Mouse (Mus musculus): ENCODE measurements around the gene Fkbp10. TPM values are rescaled to one million over a fixed set of nuclear protein-coding genes. Genes with fewer than 3 reads are reported as not detected.

Fkbp10 gene
- polyA plus RNA-seq (2014; fragmentation: Nextera tagmentation; extraction: Ambion mirVana): 106 and 108 TPM in 2 replicates

- peak within 1 kb of the TSS; percentile 79 for H3K4me2 ChIP-seq (replicated peaks; ENCODE audit: low read depth, low read length)
- H3K9ac ChIP-seq (replicated peaks; ENCODE audit: low read depth, low read length): peak within 1 kb of the TSS; percentile 72
- ATAC-seq (ENCODE audit: insufficient number of reproducible peaks, insufficient read depth, low FRiP score, low read depth): peak; percentile 50
- peaks cover 38% of the 10 kb centered on the region for H3K4me1 ChIP-seq (ENCODE audit: control insufficient read depth, insufficient read depth, low read length)
- H3K27ac ChIP-seq (ENCODE audit: low read length): peak within 1 kb of the TSS; percentile 88
- no peaks in the 10 kb centered on the region for H3K9me3 ChIP-seq (ENCODE audit: control insufficient read depth, low read depth, low read length)
- no peaks in the 10 kb centered on the region for H3K27me3 ChIP-seq (ENCODE audit: control insufficient read depth, insufficient read depth, low read length)
- peaks cover 7% of the 10 kb centered on the region; the same call in 1 of the 2 replicates for H3K36me3 ChIP-seq (ENCODE audit: control insufficient read depth, insufficient read depth, low read length)
- H3K4me3 ChIP-seq (ENCODE audit: low read depth, low read length): peak within 1 kb of the TSS; percentile 67
- WGBS: under 1% methylated on average over 24 of the region's 31 CpGs
Measured at GRCm38 (mm10) chr11:100414914-100415822, at the start of gene Fkbp10. TSS of gene Fkbp10 (plus strand) at chr11:100415697.

- Histone ChIP-seq H3K9me3 (ENCODE audit: control insufficient read depth, low read depth, low read length) (no peaks in the 10 kb centered on the region), H3K9ac (replicated peaks; ENCODE audit: low read depth, low read length) (no peak overlapping the region), H3K36me3 (ENCODE audit: control insufficient read depth, insufficient read depth, low read length) (peaks cover 37% of the 10 kb centered on the region), H3K4me1 (ENCODE audit: control insufficient read depth, insufficient read depth, low read length) (no peaks in the 10 kb centered on the region), H3K4me3 (ENCODE audit: low read depth, low read length) (no peak overlapping the region), H3K4me2 (replicated peaks; ENCODE audit: low read depth, low read length) (no peak overlapping the region), H3K27ac (ENCODE audit: low read length) (no peak overlapping the region), H3K27me3 (ENCODE audit: control insufficient read depth, insufficient read depth, low read length) (no peaks in the 10 kb centered on the region)
- WGBS: 56% methylated on average over 7 of the region's 7 CpGs
- ATAC-seq (ENCODE audit: insufficient number of reproducible peaks, insufficient read depth, low FRiP score, low read depth): no peak
Measured at GRCm38 (mm10) chr11:100369145-100369544, 46.4 kb upstream of the Fkbp10 start.

- no peak overlapping the region for H3K9ac ChIP-seq (replicated peaks; ENCODE audit: low read depth, low read length)
- WGBS: 76% methylated on average over 8 of the region's 8 CpGs
- ATAC-seq (ENCODE audit: insufficient number of reproducible peaks, insufficient read depth, low FRiP score, low read depth): no peak
- no peaks in the 10 kb centered on the region for H3K4me1 ChIP-seq (ENCODE audit: control insufficient read depth, insufficient read depth, low read length)
- no peaks in the 10 kb centered on the region for H3K9me3 ChIP-seq (ENCODE audit: control insufficient read depth, low read depth, low read length)
- no peak overlapping the region for H3K4me3 ChIP-seq (ENCODE audit: low read depth, low read length)
- H3K4me2 ChIP-seq (replicated peaks; ENCODE audit: low read depth, low read length): no peak overlapping the region
- peaks cover 42% of the 10 kb centered on the region for H3K36me3 ChIP-seq (ENCODE audit: control insufficient read depth, insufficient read depth, low read length)
- no peak overlapping the region for H3K27ac ChIP-seq (ENCODE audit: low read length)
- no peaks in the 10 kb centered on the region for H3K27me3 ChIP-seq (ENCODE audit: control insufficient read depth, insufficient read depth, low read length)
Measured at GRCm38 (mm10) chr11:100369822-100370221, 45.7 kb upstream of the Fkbp10 start.

GRCm38 (mm10) chr11:100371981-100372558 lies 43.4 kb upstream of the Fkbp10 start:
- Histone ChIP-seq H3K9ac (replicated peaks; ENCODE audit: low read depth, low read length) (no peak overlapping the region), H3K9me3 (ENCODE audit: control insufficient read depth, low read depth, low read length) (no peaks in the 10 kb centered on the region), H3K36me3 (ENCODE audit: control insufficient read depth, insufficient read depth, low read length) (peaks cover 58% of the 10 kb centered on the region), H3K27ac (ENCODE audit: low read length) (no peak overlapping the region), H3K4me1 (ENCODE audit: control insufficient read depth, insufficient read depth, low read length) (no peaks in the 10 kb centered on the region), H3K4me3 (ENCODE audit: low read depth, low read length) (no peak overlapping the region), H3K4me2 (replicated peaks; ENCODE audit: low read depth, low read length) (no peak overlapping the region), H3K27me3 (ENCODE audit: control insufficient read depth, insufficient read depth, low read length) (no peaks in the 10 kb centered on the region)
- no peak for ATAC-seq (ENCODE audit: insufficient number of reproducible peaks, insufficient read depth, low FRiP score, low read depth)
- 82% methylated on average over 7 of the region's 8 CpGs for WGBS

GRCm38 (mm10) chr11:100375127-100375526 lies 40.4 kb upstream of the Fkbp10 start:
- H3K27ac ChIP-seq (ENCODE audit: low read length): no peak overlapping the region
- no peak overlapping the region for H3K4me2 ChIP-seq (replicated peaks; ENCODE audit: low read depth, low read length)
- H3K9ac ChIP-seq (replicated peaks; ENCODE audit: low read depth, low read length): no peak overlapping the region
- H3K4me3 ChIP-seq (ENCODE audit: low read depth, low read length): no peak overlapping the region
- H3K27me3 ChIP-seq (ENCODE audit: control insufficient read depth, insufficient read depth, low read length): no peaks in the 10 kb centered on the region
- no peak for ATAC-seq (ENCODE audit: insufficient number of reproducible peaks, insufficient read depth, low FRiP score, low read depth)
- WGBS: 88% methylated on average over 9 of the region's 9 CpGs
- H3K36me3 ChIP-seq (ENCODE audit: control insufficient read depth, insufficient read depth, low read length): peaks cover 74% of the 10 kb centered on the region
- H3K4me1 ChIP-seq (ENCODE audit: control insufficient read depth, insufficient read depth, low read length): no peaks in the 10 kb centered on the region
- no peaks in the 10 kb centered on the region for H3K9me3 ChIP-seq (ENCODE audit: control insufficient read depth, low read depth, low read length)

GRCm38 (mm10) chr11:100376005-100376404 lies 39.5 kb upstream of the Fkbp10 start:
- ATAC-seq (ENCODE audit: insufficient number of reproducible peaks, insufficient read depth, low FRiP score, low read depth): no peak
- H3K27ac ChIP-seq (ENCODE audit: low read length): no peak overlapping the region
- no peak overlapping the region for H3K4me3 ChIP-seq (ENCODE audit: low read depth, low read length)
- H3K27me3 ChIP-seq (ENCODE audit: control insufficient read depth, insufficient read depth, low read length): no peaks in the 10 kb centered on the region
- H3K4me2 ChIP-seq (replicated peaks; ENCODE audit: low read depth, low read length): no peak overlapping the region
- no peaks in the 10 kb centered on the region for H3K4me1 ChIP-seq (ENCODE audit: control insufficient read depth, insufficient read depth, low read length)
- no peak overlapping the region for H3K9ac ChIP-seq (replicated peaks; ENCODE audit: low read depth, low read length)
- H3K36me3 ChIP-seq (ENCODE audit: control insufficient read depth, insufficient read depth, low read length): peaks cover 73% of the 10 kb centered on the region
- WGBS: 77% methylated on average over 4 of the region's 4 CpGs
- H3K9me3 ChIP-seq (ENCODE audit: control insufficient read depth, low read depth, low read length): no peaks in the 10 kb centered on the region

- no peaks in the 10 kb centered on the region for H3K4me1 ChIP-seq (ENCODE audit: control insufficient read depth, insufficient read depth, low read length)
- H3K36me3 ChIP-seq (ENCODE audit: control insufficient read depth, insufficient read depth, low read length): peaks cover 71% of the 10 kb centered on the region
- H3K9ac ChIP-seq (replicated peaks; ENCODE audit: low read depth, low read length): no peak overlapping the region
- no peak overlapping the region for H3K4me3 ChIP-seq (ENCODE audit: low read depth, low read length)
- no peak overlapping the region for H3K27ac ChIP-seq (ENCODE audit: low read length)
- H3K27me3 ChIP-seq (ENCODE audit: control insufficient read depth, insufficient read depth, low read length): no peaks in the 10 kb centered on the region
- WGBS: 90% methylated on average over 21 of the region's 21 CpGs
- H3K9me3 ChIP-seq (ENCODE audit: control insufficient read depth, low read depth, low read length): no peaks in the 10 kb centered on the region
- no peak; the same call in 1 of the 2 replicates for ATAC-seq (ENCODE audit: insufficient number of reproducible peaks, insufficient read depth, low FRiP score, low read depth)
- no peak overlapping the region for H3K4me2 ChIP-seq (replicated peaks; ENCODE audit: low read depth, low read length)
Measured at GRCm38 (mm10) chr11:100376746-100377389, 38.6 kb upstream of the Fkbp10 start.

- no peaks in the 10 kb centered on the region for H3K4me1 ChIP-seq (ENCODE audit: control insufficient read depth, insufficient read depth, low read length)
- WGBS: 92% methylated on average over 14 of the region's 14 CpGs
- H3K9ac ChIP-seq (replicated peaks; ENCODE audit: low read depth, low read length): no peak overlapping the region
- H3K9me3 ChIP-seq (ENCODE audit: control insufficient read depth, low read depth, low read length): no peaks in the 10 kb centered on the region
- H3K27me3 ChIP-seq (ENCODE audit: control insufficient read depth, insufficient read depth, low read length): no peaks in the 10 kb centered on the region
- no peak overlapping the region for H3K27ac ChIP-seq (ENCODE audit: low read length)
- peaks cover 65% of the 10 kb centered on the region for H3K36me3 ChIP-seq (ENCODE audit: control insufficient read depth, insufficient read depth, low read length)
- H3K4me2 ChIP-seq (replicated peaks; ENCODE audit: low read depth, low read length): no peak overlapping the region
- no peak overlapping the region for H3K4me3 ChIP-seq (ENCODE audit: low read depth, low read length)
- no peak for ATAC-seq (ENCODE audit: insufficient number of reproducible peaks, insufficient read depth, low FRiP score, low read depth)
Measured at GRCm38 (mm10) chr11:100377989-100378388, 37.5 kb upstream of the Fkbp10 start.
